Mouse (Mus musculus) hindbrain, embryonic 16.5 days (tissue): Measurements from ENCODE around the gene Orc1. TPM values are rescaled to one million over a fixed set of nuclear protein-coding genes. Genes with fewer than 3 reads are reported as not detected.

Source experiments
- polyA plus RNA-seq: library from polyadenylated mRNA; unstranded; fragments of >200 nt; fragmentation: Nextera tagmentation; extraction: Ambion mirVana; gene quantifications from 2 replicates; pipeline ENCODE4 v1.2.1, GENCODE M21; 2015

The Orc1 gene
- polyA plus RNA-seq, 1 experiment from 2014 or later = 1.5 TPM

Other genes with a start within 250 kb of the Orc1 start
- gene Shisal2a, start 196.1 kb upstream of the Orc1 start, polyA plus RNA-seq = 4.5 and 5.7 TPM in 2 replicates
- 38.6 and 39.1 TPM in 2 replicates for gene Gpx7, start 172.5 kb upstream of the Orc1 start, polyA plus RNA-seq
- gene Tut4, start 120.0 kb upstream of the Orc1 start, polyA plus RNA-seq = 40.3 and 41.5 TPM in 2 replicates
- 70.4 and 75.2 TPM in 2 replicates for gene Prpf38a, start 87 bp upstream of the Orc1 start, polyA plus RNA-seq
- gene Cc2d1b, start 40.5 kb downstream of the Orc1 start, polyA plus RNA-seq = 16.7 and 19.7 TPM in 2 replicates
- 0.90 and 1.3 TPM in 2 replicates for gene 3110021N24Rik, start 140.2 kb downstream of the Orc1 start, polyA plus RNA-seq
- 4.7 and 5.9 TPM in 2 replicates for gene Zfyve9, start 201.4 kb downstream of the Orc1 start, polyA plus RNA-seq